Mouse (Mus musculus) heart, postnatal 4 days (tissue): ENCODE measurements around the gene Cdc42se2. TPM values are rescaled to one million over a fixed set of nuclear protein-coding genes. Genes with fewer than 3 reads are reported as not detected.

ENCODE experiments used
- DNase-seq: peaks from one replicate; pipeline ENCODE4 v3.0.0; 2021
- total RNA-seq, 2 experiments: library from RNA; stranded (reverse); gene quantifications; 2 replicates each; pipeline ENCODE4 v1.2.3; 2021

Gene Cdc42se2
- total RNA-seq, 2 experiments from 2014 or later, result 44.3 to 47.1 TPM

- DNase-seq, result no peak
These were observed 33.0 kb downstream of the Cdc42se2 start for GRCm38 (mm10) chr11:54754301-54755147.

GRCm38 (mm10) chr11:54751502-54751901 is 36.0 kb downstream of the Cdc42se2 start:
- no peak for DNase-seq

GRCm38 (mm10) chr11:54748891-54749290 is 38.6 kb downstream of the Cdc42se2 start:
- DNase-seq, result no peak

- DNase-seq, result no peak
These were observed 43.2 kb downstream of the Cdc42se2 start for GRCm38 (mm10) chr11:54744231-54744630.

GRCm38 (mm10) chr11:54741330-54741729 is 46.1 kb downstream of the Cdc42se2 start:
- DNase-seq, result no peak

GRCm38 (mm10) chr11:54739012-54739750 is 48.3 kb downstream of the Cdc42se2 start:
- DNase-seq, result no peak

GRCm38 (mm10) chr11:54736903-54737302 is 50.6 kb downstream of the Cdc42se2 start:
- no peak for DNase-seq

GRCm38 (mm10) chr11:54735114-54735513 is 52.4 kb downstream of the Cdc42se2 start:
- DNase-seq, result no peak

GRCm38 (mm10) chr11:54733546-54733945 is 53.9 kb downstream of the Cdc42se2 start:
- no peak for DNase-seq

GRCm38 (mm10) chr11:54731367-54731766 is 56.1 kb downstream of the Cdc42se2 start:
- no peak for DNase-seq

GRCm38 (mm10) chr11:54730931-54731330 is 56.5 kb downstream of the Cdc42se2 start:
- no peak for DNase-seq

- DNase-seq, result no peak
These were observed 58.2 kb downstream of the Cdc42se2 start for GRCm38 (mm10) chr11:54729311-54729710.

GRCm38 (mm10) chr11:54728371-54728770 is 59.1 kb downstream of the Cdc42se2 start:
- DNase-seq, result no peak

GRCm38 (mm10) chr11:54727327-54727901 is 60.1 kb downstream of the Cdc42se2 start:
- peak; percentile 42 for DNase-seq

- no peak for DNase-seq
These were observed 60.9 kb downstream of the Cdc42se2 start for GRCm38 (mm10) chr11:54726571-54727062.

- DNase-seq, result peak; percentile 61
These were observed 63.0 kb downstream of the Cdc42se2 start for GRCm38 (mm10) chr11:54724353-54725034.

- no peak for DNase-seq
These were observed 65.4 kb downstream of the Cdc42se2 start for GRCm38 (mm10) chr11:54722057-54722456.

GRCm38 (mm10) chr11:54718601-54719000 is 68.9 kb downstream of the Cdc42se2 start:
- no peak for DNase-seq

- no peak for DNase-seq
These were observed 69.6 kb downstream of the Cdc42se2 start for GRCm38 (mm10) chr11:54717893-54718292.

- no peak for DNase-seq
These were observed 74.6 kb downstream of the Cdc42se2 start for GRCm38 (mm10) chr11:54712849-54713248.

GRCm38 (mm10) chr11:54710512-54711293 is 76.8 kb downstream of the Cdc42se2 start:
- DNase-seq, result no peak

- DNase-seq, result no peak
These were observed 77.8 kb downstream of the Cdc42se2 start for GRCm38 (mm10) chr11:54709645-54710044.
